Mouse (Mus musculus) cerebellum, adult 2 months (tissue): ENCODE data around the gene Arhgef18.

ENCODE experiments used
- CTCF ChIP-seq: fragments of 200-500 bp; IDR thresholded peaks from 2 replicates; pipeline ENCODE4 v1.5.1; 2011; ENCODE audit warnings: low read depth, mild to moderate bottlenecking, control low read depth, low read length, moderate library complexity, borderline replicate concordance; ENCODE audit not compliant: insufficient read depth
- POLR2A ChIP-seq: fragments of 200-500 bp; IDR thresholded peaks from 2 replicates; pipeline ENCODE4 v1.6.1; 2011; ENCODE audit warnings: low read length, control low read depth, borderline replicate concordance; ENCODE audit not compliant: insufficient read depth

DNA sequence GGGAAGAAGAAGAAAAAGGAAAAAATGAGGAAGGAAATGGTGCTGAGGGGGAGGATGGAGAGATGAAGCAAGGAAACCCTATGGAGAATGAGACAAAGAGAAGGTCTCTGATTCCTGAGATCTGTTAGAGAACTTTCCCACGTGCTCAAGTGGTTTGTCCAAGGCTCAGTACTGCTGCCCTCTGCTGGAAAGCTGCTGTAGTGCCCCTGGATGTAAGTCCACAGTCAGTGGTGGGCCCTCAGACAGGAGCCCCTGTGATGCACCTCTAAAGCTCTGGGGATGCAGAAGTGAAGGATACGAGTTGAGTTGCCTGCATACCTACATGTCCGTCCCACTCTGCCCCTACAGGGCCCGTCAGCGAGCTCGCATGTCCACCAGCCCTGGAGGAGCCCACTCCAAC is 5.5 kb upstream of the Arhgef18 start:
- TF ChIP-seq CTCF (peak; percentile 71), POLR2A (no peak)
